Mouse (Mus musculus): ENCODE results near the gene Trap1a. TPM values are rescaled to one million over a fixed set of nuclear protein-coding genes. Genes with fewer than 3 reads are reported as not detected.

The Trap1a gene
- polyA plus RNA-seq, 1 experiment = not detected

- no peak overlapping the region for H3ac ChIP-seq (ENCODE audit: control insufficient read depth, insufficient read length)
- H3K36me3 ChIP-seq (ENCODE audit: control insufficient read depth, insufficient read depth) = no peaks in the 10 kb centered on the region
- no peaks in the 10 kb centered on the region for H3K79me2 ChIP-seq (ENCODE audit: control insufficient read depth, insufficient read depth)
- no peak overlapping the region for H3K4me3 ChIP-seq
- H3K27me3 ChIP-seq (ENCODE audit: control insufficient read depth, insufficient read depth, insufficient read length) = no peaks in the 10 kb centered on the region
- TF ChIP-seq USF1 (IDR thresholded peaks at IDR 0.05; ENCODE audit: low read depth) (no peak), E2F4 (IDR thresholded peaks at IDR 0.05; ENCODE audit: insufficient read depth) (no peak), TCF3 (IDR thresholded peaks at IDR 0.05; ENCODE audit: insufficient read length, low read depth) (no peak), MAX (IDR thresholded peaks at IDR 0.05; ENCODE audit: low read depth) (no peak), POLR2AphosphoS2 (IDR thresholded peaks at IDR 0.05; ENCODE audit: insufficient read length, low read depth) (no peak), SRF (IDR thresholded peaks at IDR 0.05; ENCODE audit: control insufficient read depth, insufficient read length, low read depth) (no peak), TCF12 (IDR thresholded peaks at IDR 0.05; ENCODE audit: insufficient read depth, poor library complexity, severe bottlenecking) (no peak), MYOD1 (IDR thresholded peaks at IDR 0.05; ENCODE audit: control insufficient read depth in 1 of 3, insufficient read length in 2 of 3, low read depth in 2 of 3) (no peak), POLR2A (IDR thresholded peaks at IDR 0.05; ENCODE audit: insufficient read length, low read depth) (no peak), CEBPB (IDR thresholded peaks at IDR 0.05; ENCODE audit: insufficient read depth, poor library complexity, severe bottlenecking) (no peak), MYOG (IDR thresholded peaks at IDR 0.05; ENCODE audit: control insufficient read depth in 1 of 3, insufficient read depth in 1 of 3, insufficient read length in 2 of 3, low read depth in 2 of 3) (no peak), REST (IDR thresholded peaks at IDR 0.05; ENCODE audit: insufficient read depth, insufficient read length) (no peak)
- no peak overlapping the region for H3K4me2 ChIP-seq (ENCODE audit: low read depth)
Measured at GRCm38 (mm10) chrX:139369122-139369521, 35.6 kb downstream of the Trap1a start.

- Histone ChIP-seq H3K27me3 (ENCODE audit: control insufficient read depth, insufficient read depth, insufficient read length) (no peaks in the 10 kb centered on the region), H3K36me3 (ENCODE audit: control insufficient read depth, insufficient read depth) (no peaks in the 10 kb centered on the region), H3K4me2 (ENCODE audit: low read depth) (no peak overlapping the region), H3K79me2 (ENCODE audit: control insufficient read depth, insufficient read depth) (no peaks in the 10 kb centered on the region), H3K4me3 (no peak overlapping the region), H3ac (ENCODE audit: control insufficient read depth, insufficient read length) (no peak overlapping the region)
- TF ChIP-seq MYOG (IDR thresholded peaks at IDR 0.05; ENCODE audit: control insufficient read depth in 1 of 3, insufficient read depth in 1 of 3, insufficient read length in 2 of 3, low read depth in 2 of 3) (no peak), TCF3 (IDR thresholded peaks at IDR 0.05; ENCODE audit: insufficient read length, low read depth) (no peak), MAX (IDR thresholded peaks at IDR 0.05; ENCODE audit: low read depth) (no peak), TCF12 (IDR thresholded peaks at IDR 0.05; ENCODE audit: insufficient read depth, poor library complexity, severe bottlenecking) (no peak), POLR2A (IDR thresholded peaks at IDR 0.05; ENCODE audit: insufficient read length, low read depth) (no peak), POLR2AphosphoS2 (IDR thresholded peaks at IDR 0.05; ENCODE audit: insufficient read length, low read depth) (no peak), E2F4 (IDR thresholded peaks at IDR 0.05; ENCODE audit: insufficient read depth) (no peak), CEBPB (IDR thresholded peaks at IDR 0.05; ENCODE audit: insufficient read depth, poor library complexity, severe bottlenecking) (no peak), SRF (IDR thresholded peaks at IDR 0.05; ENCODE audit: control insufficient read depth, insufficient read length, low read depth) (no peak), REST (IDR thresholded peaks at IDR 0.05; ENCODE audit: insufficient read depth, insufficient read length) (no peak), MYOD1 (IDR thresholded peaks at IDR 0.05; ENCODE audit: control insufficient read depth in 1 of 3, insufficient read length in 2 of 3, low read depth in 2 of 3) (no peak), USF1 (IDR thresholded peaks at IDR 0.05; ENCODE audit: low read depth) (no peak)
Measured at GRCm38 (mm10) chrX:139372665-139373064, 39.2 kb downstream of the Trap1a start.

Other genes with a start within 250 kb of the Trap1a start
- gene Serpina7, start 248.4 kb upstream of the Trap1a start, polyA plus RNA-seq (2012; fragmentation: generic; extraction: Trizol) = not detected
- not detected for gene 4930513O06Rik, start 247.4 kb upstream of the Trap1a start, polyA plus RNA-seq (2012; fragmentation: generic; extraction: Trizol)
- not detected for gene 4933428M09Rik, start 154.5 kb upstream of the Trap1a start, polyA plus RNA-seq (2012; fragmentation: generic; extraction: Trizol)
- 2.9 TPM for gene Mum1l1, start 123.6 kb upstream of the Trap1a start, polyA plus RNA-seq (2012; fragmentation: generic; extraction: Trizol)
- gene D330045A20Rik, start 146.7 kb downstream of the Trap1a start, polyA plus RNA-seq (2012; fragmentation: generic; extraction: Trizol) = 0.05 TPM
- 5.2 TPM for gene Rnf128, start 229.6 kb downstream of the Trap1a start, polyA plus RNA-seq (2012; fragmentation: generic; extraction: Trizol)